Mouse (Mus musculus): Measurements from ENCODE around the gene Ntn4. TPM values are rescaled to one million over a fixed set of nuclear protein-coding genes. Genes with fewer than 3 reads are reported as not detected.

The Ntn4 gene
- total RNA-seq, 1 experiment from 2014 or later: 1.5 TPM

Other genes with a start within 250 kb of the Ntn4 start
- 206 and 249 TPM in 2 replicates for gene Lta4h, start 187.3 kb upstream of the Ntn4 start, total RNA-seq (2017)
- gene Hal, start 151.9 kb upstream of the Ntn4 start, total RNA-seq (2017): 0.88 TPM in 1 of 2 replicates, not detected in the other
- gene Amdhd1, start 100.6 kb upstream of the Ntn4 start, total RNA-seq (2017): 0.13 TPM in 1 of 2 replicates, not detected in the other
- not detected in 2 replicates for gene Ccdc38, start 100.0 kb upstream of the Ntn4 start, total RNA-seq (2017)
- 124 and 287 TPM in 2 replicates for gene Snrpf, start 51.0 kb upstream of the Ntn4 start, total RNA-seq (2017)
- 0.69 and 1.8 TPM in 2 replicates for gene Usp44, start 190.9 kb downstream of the Ntn4 start, total RNA-seq (2017)

Data from hematopoietic stem cell, adult 5-6 weeks (primary cell).